Mouse (Mus musculus): ENCODE results near the gene Cldn9. TPM values are rescaled to one million over a fixed set of nuclear protein-coding genes. Genes with fewer than 3 reads are reported as not detected.

The Cldn9 gene
- total and polyA plus RNA-seq, 2 experiments from 2014 or later: 0.25 to 0.55 TPM

- peaks cover 2% of the 10 kb centered on the region; the same call in 1 of the 2 replicates for H3K27me3 ChIP-seq (ENCODE audit: insufficient read depth, low read length)
- ATAC-seq (ENCODE audit: low FRiP score): peak; percentile 94
- TF ChIP-seq CTCF (IDR thresholded peaks at IDR 0.05): no peak; the same call in 1 of the 2 replicates
- peak; percentile 98 for DNase-seq (ENCODE audit: low spot score)
- no peaks in the 10 kb centered on the region for H3K9me3 ChIP-seq (ENCODE audit: low read length)
- peaks cover 16% of the 10 kb centered on the region for H3K4me1 ChIP-seq (ENCODE audit: insufficient read depth, low read length)
- peak within 1 kb of the TSS; percentile 72 for H3K27ac ChIP-seq (ENCODE audit: low read depth, low read length)
- peak within 1 kb of the TSS; percentile 59 for H3K4me3 ChIP-seq (ENCODE audit: low read depth, low read length)
- H3K9ac ChIP-seq (replicated peaks; ENCODE audit: low read length, poor library complexity, severe bottlenecking): peak within 1 kb of the TSS; percentile 69
- WGBS: under 1% methylated on average over 44 of the region's 45 CpGs
- peaks cover 12% of the 10 kb centered on the region for H3K36me3 ChIP-seq (ENCODE audit: insufficient read depth, low read length)
- H3K4me2 ChIP-seq (ENCODE audit: low read depth, low read length, poor library complexity, severe bottlenecking): peak within 1 kb of the TSS; percentile 79
Measured at GRCm38 (mm10) chr17:23673424-23674073, 10.3 kb downstream of the Cldn9 start, which contains the start of the genes Hcfc1r1 and Thoc6. TSS of gene Hcfc1r1 (plus strand) at chr17:23673596. TSS of gene Thoc6 (minus strand) at chr17:23673882.

GRCm38 (mm10) chr17:23672761-23673160, 11.1 kb downstream of the Cldn9 start:
- DNase-seq (ENCODE audit: low spot score) (no peak), ATAC-seq (ENCODE audit: low FRiP score) (no peak)
- Histone ChIP-seq H3K9me3 (ENCODE audit: low read length) (no peaks in the 10 kb centered on the region), H3K4me1 (ENCODE audit: insufficient read depth, low read length) (peaks cover 16% of the 10 kb centered on the region), H3K9ac (replicated peaks; ENCODE audit: low read length, poor library complexity, severe bottlenecking) (no peak overlapping the region), H3K27me3 (ENCODE audit: insufficient read depth, low read length) (no peaks in the 10 kb centered on the region; the same call in 1 of the 2 replicates), H3K4me3 (ENCODE audit: low read depth, low read length) (peak overlapping the region; percentile 59), H3K4me2 (ENCODE audit: low read depth, low read length, poor library complexity, severe bottlenecking) (peak overlapping the region; percentile 79), H3K27ac (ENCODE audit: low read depth, low read length) (no peak overlapping the region), H3K36me3 (ENCODE audit: insufficient read depth, low read length) (peaks cover 15% of the 10 kb centered on the region)
- 59% methylated on average over 3 of the region's 3 CpGs for WGBS
- no peak for TF ChIP-seq CTCF (IDR thresholded peaks at IDR 0.05)

- H3K27ac ChIP-seq (ENCODE audit: low read depth, low read length): no peak overlapping the region
- DNase-seq (ENCODE audit: low spot score): no peak
- peaks cover 12% of the 10 kb centered on the region for H3K4me1 ChIP-seq (ENCODE audit: insufficient read depth, low read length)
- TF ChIP-seq CTCF (IDR thresholded peaks at IDR 0.05): no peak
- WGBS: 92% methylated on average over 3 of the region's 3 CpGs
- H3K36me3 ChIP-seq (ENCODE audit: insufficient read depth, low read length): peaks cover 27% of the 10 kb centered on the region
- H3K9me3 ChIP-seq (ENCODE audit: low read length): no peaks in the 10 kb centered on the region
- no peak overlapping the region for H3K4me3 ChIP-seq (ENCODE audit: low read depth, low read length)
- no peak overlapping the region for H3K9ac ChIP-seq (replicated peaks; ENCODE audit: low read length, poor library complexity, severe bottlenecking)
- ATAC-seq (ENCODE audit: low FRiP score): no peak
- H3K4me2 ChIP-seq (ENCODE audit: low read depth, low read length, poor library complexity, severe bottlenecking): no peak overlapping the region
- H3K27me3 ChIP-seq (ENCODE audit: insufficient read depth, low read length): no peaks in the 10 kb centered on the region; the same call in 1 of the 2 replicates
Measured at GRCm38 (mm10) chr17:23671519-23671918, 12.3 kb downstream of the Cldn9 start.

GRCm38 (mm10) chr17:23670516-23671074, 13.2 kb downstream of the Cldn9 start:
- DNase-seq (ENCODE audit: low spot score) (no peak), ATAC-seq (ENCODE audit: low FRiP score) (no peak)
- WGBS: 94% methylated on average over 7 of the region's 7 CpGs
- H3K9ac ChIP-seq (replicated peaks; ENCODE audit: low read length, poor library complexity, severe bottlenecking): no peak overlapping the region
- peaks cover 28% of the 10 kb centered on the region for H3K36me3 ChIP-seq (ENCODE audit: insufficient read depth, low read length)
- H3K4me3 ChIP-seq (ENCODE audit: low read depth, low read length): no peak overlapping the region
- no peak overlapping the region for H3K27ac ChIP-seq (ENCODE audit: low read depth, low read length)
- no peak; the same call in 1 of the 2 replicates for TF ChIP-seq CTCF (IDR thresholded peaks at IDR 0.05)
- no peak overlapping the region for H3K4me2 ChIP-seq (ENCODE audit: low read depth, low read length, poor library complexity, severe bottlenecking)
- H3K27me3 ChIP-seq (ENCODE audit: insufficient read depth, low read length): no peaks in the 10 kb centered on the region; the same call in 1 of the 2 replicates
- H3K9me3 ChIP-seq (ENCODE audit: low read length): no peaks in the 10 kb centered on the region
- H3K4me1 ChIP-seq (ENCODE audit: insufficient read depth, low read length): peaks cover 12% of the 10 kb centered on the region; the same call in 1 of the 2 replicates

- Histone ChIP-seq H3K9ac (replicated peaks; ENCODE audit: low read length, poor library complexity, severe bottlenecking) (no peak overlapping the region), H3K27ac (ENCODE audit: low read depth, low read length) (no peak overlapping the region), H3K9me3 (ENCODE audit: low read length) (no peaks in the 10 kb centered on the region), H3K27me3 (ENCODE audit: insufficient read depth, low read length) (peaks cover 19% of the 10 kb centered on the region), H3K4me3 (ENCODE audit: low read depth, low read length) (no peak overlapping the region), H3K36me3 (ENCODE audit: insufficient read depth, low read length) (peaks cover 28% of the 10 kb centered on the region), H3K4me1 (ENCODE audit: insufficient read depth, low read length) (no peaks in the 10 kb centered on the region), H3K4me2 (ENCODE audit: low read depth, low read length, poor library complexity, severe bottlenecking) (no peak overlapping the region)
- TF ChIP-seq CTCF (IDR thresholded peaks at IDR 0.05): no peak
- ATAC-seq (ENCODE audit: low FRiP score) (no peak), DNase-seq (ENCODE audit: low spot score) (no peak)
- WGBS: 82% methylated on average over 14 of the region's 14 CpGs
Measured at GRCm38 (mm10) chr17:23665511-23665910, 18.3 kb downstream of the Cldn9 start.

- Histone ChIP-seq H3K27me3 (ENCODE audit: insufficient read depth, low read length) (peaks cover 28% of the 10 kb centered on the region), H3K4me3 (ENCODE audit: low read depth, low read length) (no peak overlapping the region), H3K9ac (replicated peaks; ENCODE audit: low read length, poor library complexity, severe bottlenecking) (no peak overlapping the region), H3K9me3 (ENCODE audit: low read length) (no peaks in the 10 kb centered on the region), H3K36me3 (ENCODE audit: insufficient read depth, low read length) (peaks cover 24% of the 10 kb centered on the region), H3K4me2 (ENCODE audit: low read depth, low read length, poor library complexity, severe bottlenecking) (no peak overlapping the region), H3K4me1 (ENCODE audit: insufficient read depth, low read length) (no peaks in the 10 kb centered on the region), H3K27ac (ENCODE audit: low read depth, low read length) (no peak overlapping the region)
- 18% methylated on average over 5 of the region's 5 CpGs for WGBS
- TF ChIP-seq CTCF (IDR thresholded peaks at IDR 0.05): peak; percentile 86
- ATAC-seq (ENCODE audit: low FRiP score): peak; percentile 24
- peak; percentile 71 for DNase-seq (ENCODE audit: low spot score)
Measured at GRCm38 (mm10) chr17:23664556-23665021, 19.2 kb downstream of the Cldn9 start.
